Mouse (Mus musculus) v-Abl transformed pro-B cells (cell line): ENCODE measurements at regions not wholly inside any gene's neighbourhood (a gene's known extent, or its start where the extent isn't known, plus 50 kb on each side); places are given as distances from the start of the nearest gene placed in this dataset.

Experiments used
- in situ Hi-C, 2 experiments: fragments of 400-800 bp; cut with MboI; formaldehyde crosslinking; loops; one replicate each; pipeline ENCODE4 v1.15.1; 2025; ENCODE audit not compliant: unreplicated experiment in 2 of 2

- in situ Hi-C loops: loop anchor here in 1 of 2 experiments (25.0 kb wide), 1 partner anchor 474 kb away; no protein-coding TSS in a partner anchor
Observed at GRCm38 (mm10) chr1:56738641-56739040, 101.4 kb upstream of the Hsfy2 start.

- in situ Hi-C loops: loop anchor here in 1 of 2 experiments (25.0 kb wide), 1 partner anchor 486 kb away; no protein-coding TSS in a partner anchor
Observed at GRCm38 (mm10) chr1:56726183-56726840, 89.1 kb upstream of the Hsfy2 start.

GRCm38 (mm10) chr1:56723656-56724055 is 86.4 kb upstream of the Hsfy2 start:
- in situ Hi-C loops: no loop called here

GRCm38 (mm10) chr1:56713011-56713726 is 75.9 kb upstream of the Hsfy2 start:
- in situ Hi-C loops: no loop called here

- in situ Hi-C loops: no loop called here
Observed at GRCm38 (mm10) chr1:56700451-56700850, 63.2 kb upstream of the Hsfy2 start.

- in situ Hi-C loops: no loop called here
Observed at GRCm38 (mm10) chr1:56697509-56697908, 60.3 kb upstream of the Hsfy2 start.
